In the genomic region with DNA sequence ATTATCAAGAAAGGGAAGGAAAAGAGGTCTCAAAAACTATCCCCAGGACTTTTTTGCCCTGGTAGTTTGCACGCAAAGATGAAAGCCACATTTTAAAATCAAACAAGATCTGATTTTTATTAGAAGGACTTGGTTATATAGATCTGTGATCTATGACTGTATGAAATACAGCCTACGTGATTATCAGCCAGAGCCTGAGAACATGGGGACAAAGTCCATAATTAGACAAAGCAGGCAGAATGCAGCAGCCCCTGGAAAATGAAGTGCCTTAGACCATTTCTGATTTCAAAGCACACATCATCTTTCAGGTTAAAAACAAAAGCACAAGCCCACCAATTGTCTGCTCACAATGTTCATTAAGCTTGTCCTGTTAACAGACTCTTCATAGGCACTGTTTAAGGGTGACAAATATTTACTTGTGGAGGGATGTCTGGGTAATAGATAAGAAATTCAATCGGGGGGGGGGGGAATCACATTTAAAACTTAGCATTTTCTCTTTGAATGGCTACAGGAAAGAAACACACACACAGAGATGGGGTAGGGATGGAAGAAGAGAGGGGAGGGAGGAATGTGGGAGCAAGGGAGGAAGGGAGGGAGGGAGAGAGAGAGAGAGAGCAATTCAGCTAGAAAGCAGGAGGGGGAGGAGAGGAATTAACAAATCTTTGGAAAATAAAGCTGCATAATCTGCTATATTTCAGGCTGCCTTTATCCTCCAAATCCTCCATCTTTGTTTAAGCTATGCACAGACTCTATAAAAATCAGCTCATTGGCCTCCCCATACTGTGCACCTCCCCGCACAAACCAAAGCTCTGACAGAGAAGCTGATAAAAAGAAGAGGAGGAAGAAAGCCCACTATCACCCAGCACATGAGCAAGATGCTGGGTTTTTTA, we compare ENCODE assay signal across 19 mouse cellular contexts.
DNase-seq lines count a peak whose midpoint lies in the region; ATAC-seq and TF ChIP-seq lines count a peak whose summit lies in the region.
"Had no signal": no experiment of that assay in that cellular context is flagged by ENCODE, and none has a peak within 500 bp of the region (broad histone marks: within the 10 kb centered on the region; RNA-seq: fewer than 3 reads in every experiment).

No protein-coding gene starts in this region.

- H3K27me3 ChIP-seq in kidney, postnatal 0 days (ENCODE audit: insufficient read depth, low read length) = no peaks in the 10 kb centered on the region
- no peaks in the 10 kb centered on the region for H3K27me3 ChIP-seq in kidney, adult 2 months (replicated peaks; ENCODE audit: control insufficient read depth, insufficient read depth, low read length)
- H3K27me3 ChIP-seq in forebrain, embryonic 16.5 days (replicated peaks; ENCODE audit: control insufficient read depth, insufficient read depth, low read length) = no peaks in the 10 kb centered on the region
- no peaks in the 10 kb centered on the region for H3K27me3 ChIP-seq in midbrain, embryonic 15.5 days (replicated peaks)
- H3K27me3 ChIP-seq: lung, embryonic 15.5 days had no signal

- no peak overlapping the region for H3K4me3 ChIP-seq in kidney, postnatal 0 days (replicated peaks; ENCODE audit: low read depth, low read length)
- no peak overlapping the region for H3K4me3 ChIP-seq in kidney, adult 2 months (ENCODE audit: insufficient read depth, low read depth, low read length)
- no peak overlapping the region for H3K4me3 ChIP-seq in forebrain, embryonic 16.5 days (replicated peaks; ENCODE audit: low read length)
- no peak overlapping the region for H3K4me3 ChIP-seq in midbrain, embryonic 15.5 days
- H3K4me3 ChIP-seq: gastrocnemius, adult 2 months; layer of hippocampus, adult 2 months; left cerebral cortex, adult 2 months; limb, embryonic 10.5 days; lung, embryonic 15.5 days had no signal

- no peak overlapping the region; the same call in 1 of the 2 replicates for H3K27ac ChIP-seq in kidney, postnatal 0 days
- no peak overlapping the region for H3K27ac ChIP-seq in kidney, adult 2 months (ENCODE audit: insufficient read depth, low read depth, low read length)
- no peak overlapping the region for H3K27ac ChIP-seq in forebrain, embryonic 16.5 days (ENCODE audit: low read length)
- peak overlapping the region; percentile 58 for H3K27ac ChIP-seq in midbrain, embryonic 15.5 days
- H3K27ac ChIP-seq: gastrocnemius, adult 2 months; layer of hippocampus, adult 2 months; left cerebral cortex, adult 2 months; limb, embryonic 10.5 days; lung, embryonic 15.5 days; macrophage had no signal

- no peak overlapping the region for H3K9ac ChIP-seq in kidney, postnatal 0 days (ENCODE audit: low read depth, low read length)
- H3K9ac ChIP-seq in forebrain, embryonic 16.5 days (replicated peaks; ENCODE audit: low read depth, low read length) = no peak overlapping the region
- H3K9ac ChIP-seq in midbrain, embryonic 15.5 days = no peak overlapping the region
- H3K9ac ChIP-seq: lung, embryonic 15.5 days had no signal

- no peak for ATAC-seq in kidney, postnatal 0 days (replicated peaks; ENCODE audit: low FRiP score, low read depth)
- peak; percentile 35 for ATAC-seq in forebrain, embryonic 16.5 days
- peak; percentile 50; the same call in 1 of the 2 replicates for ATAC-seq in midbrain, embryonic 15.5 days (replicated peaks)
- no peak for ATAC-seq in activated CD4-positive, CD25-positive, alpha-beta regulatory T cell, adult 4 months

- WGBS in kidney, postnatal 0 days = 62% methylated on average over 4 of the region's 4 CpGs
- 63% methylated on average over 4 of the region's 4 CpGs for WGBS in kidney, adult 2 months
- 45% methylated on average over 4 of the region's 4 CpGs for WGBS in forebrain, embryonic 16.5 days
- 49% methylated on average over 4 of the region's 4 CpGs for WGBS in midbrain, embryonic 15.5 days

- TF ChIP-seq POLR2A in kidney, adult 2 months (IDR thresholded peaks at IDR 0.05; ENCODE audit: low read depth, low read length) = no peak

- peak; percentile 8 for DNase-seq in heart, adult 11 months
- no peak for DNase-seq in heart, adult 9 months (ENCODE audit: low spot score in 2 of 2)
- DNase-seq in kidney, postnatal 0 days (ENCODE audit: low spot score) = peak; percentile 41
- no peak for DNase-seq in kidney, adult 2 months
- no peak for DNase-seq in embryo, embryonic 10.5 days (ENCODE audit: low spot score)
- DNase-seq: cerebellum, adult 18-20 months; cerebellum, postnatal 36 days; gastrocnemius, adult 2 months; heart, postnatal 4 days; thymus, adult 2 months had no signal

- no peak for TF ChIP-seq CTCF in kidney, postnatal 0 days (IDR thresholded peaks at IDR 0.05; ENCODE audit: low read depth)
- no peak for TF ChIP-seq CTCF in kidney, adult 2 months (conservative IDR thresholded peaks at IDR 0.05; ENCODE audit: insufficient read depth, insufficient read length, low read depth, low read length)

- no peaks in the 10 kb centered on the region; the same call in 1 of the 2 replicates for H3K4me1 ChIP-seq in kidney, postnatal 0 days (replicated peaks; ENCODE audit: insufficient read depth, low read length)
- no peaks in the 10 kb centered on the region for H3K4me1 ChIP-seq in kidney, adult 2 months (ENCODE audit: control insufficient read depth, insufficient read depth, low read length)
- peaks cover 10% of the 10 kb centered on the region; the same call in 1 of the 2 replicates for H3K4me1 ChIP-seq in forebrain, embryonic 16.5 days (replicated peaks; ENCODE audit: control insufficient read depth, insufficient read depth, low read length)
- H3K4me1 ChIP-seq in midbrain, embryonic 15.5 days = peaks cover 13% of the 10 kb centered on the region

- H3K4me2 ChIP-seq in kidney, postnatal 0 days (ENCODE audit: low read length) = no peak overlapping the region
- H3K4me2 ChIP-seq in forebrain, embryonic 16.5 days (ENCODE audit: low read length) = no peak overlapping the region
- H3K4me2 ChIP-seq in midbrain, embryonic 15.5 days = no peak overlapping the region
- H3K4me2 ChIP-seq: liver, embryonic 11.5 days; lung, embryonic 15.5 days had no signal

- no peaks in the 10 kb centered on the region for H3K9me3 ChIP-seq in kidney, postnatal 0 days (replicated peaks; ENCODE audit: low read length)
- H3K9me3 ChIP-seq in forebrain, embryonic 16.5 days (ENCODE audit: control insufficient read depth, low read length) = no peaks in the 10 kb centered on the region
- no peaks in the 10 kb centered on the region for H3K9me3 ChIP-seq in midbrain, embryonic 15.5 days
- H3K9me3 ChIP-seq: limb, embryonic 10.5 days; lung, embryonic 15.5 days had no signal

- H3K36me3 ChIP-seq in kidney, postnatal 0 days (ENCODE audit: insufficient read depth, low read length) = no peaks in the 10 kb centered on the region
- no peaks in the 10 kb centered on the region for H3K36me3 ChIP-seq in kidney, adult 2 months (ENCODE audit: control insufficient read depth, insufficient read depth, low read length)
- no peaks in the 10 kb centered on the region for H3K36me3 ChIP-seq in forebrain, embryonic 16.5 days (ENCODE audit: control insufficient read depth, insufficient read depth)
- H3K36me3 ChIP-seq in midbrain, embryonic 15.5 days (replicated peaks) = no peaks in the 10 kb centered on the region
- H3K36me3 ChIP-seq: limb, embryonic 10.5 days; lung, embryonic 15.5 days had no signal

Comparison
In these comparisons a context has a peak if more than half of its experiments do, and no peak if none do; other contexts are left out.
1. DNase-seq: peak in heart, adult 11 months (single experiment) and kidney, postnatal 0 days (single experiment); none in heart, adult 9 months (0 of 2), kidney, adult 2 months (single experiment) and embryo, embryonic 10.5 days (single experiment).
2. ATAC-seq: peak in forebrain, embryonic 16.5 days (single experiment) and midbrain, embryonic 15.5 days (single experiment); none in kidney, postnatal 0 days (single experiment) and activated CD4-positive, CD25-positive, alpha-beta regulatory T cell, adult 4 months (single experiment).